Mouse (Mus musculus): Measurements from ENCODE around the gene Clec18a. TPM values are rescaled to one million over a fixed set of nuclear protein-coding genes. Genes with fewer than 3 reads are reported as not detected.
"Not testable (repeated sequence)": the region's sequence is repeated elsewhere in the genome, so short reads cannot be mapped to it uniquely, and the experiment has no call there.

Clec18a gene
- 0.27 TPM in 1 of 2 replicates, not detected in the other for total RNA-seq (2017)

DNA sequence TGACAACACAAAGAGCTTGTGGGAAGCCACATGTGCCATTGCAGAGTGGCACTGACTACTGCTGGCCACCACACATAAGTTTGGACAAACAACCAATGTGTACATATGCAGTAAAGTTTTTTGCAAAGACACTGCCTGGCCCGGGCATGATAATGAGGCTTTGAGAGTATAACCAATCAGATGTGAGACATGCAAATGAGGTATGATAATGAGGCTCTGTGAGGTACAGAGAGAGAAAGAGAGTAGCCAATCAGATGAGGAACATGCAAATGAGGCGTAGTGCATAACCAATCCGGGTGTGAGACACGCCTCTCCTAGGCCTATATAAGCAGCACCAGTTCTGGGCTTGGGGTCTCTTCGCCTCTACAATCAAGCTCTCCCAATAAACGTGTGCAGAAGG, at the start of gene Clec18a:
Clec18a (minus strand) TSS at position 101 of the 400 bp plus-strand sequence.
- ATAC-seq (replicated peaks; ENCODE audit: low read depth, poor library complexity, severe bottlenecking): not testable (repeated sequence)

DNA sequence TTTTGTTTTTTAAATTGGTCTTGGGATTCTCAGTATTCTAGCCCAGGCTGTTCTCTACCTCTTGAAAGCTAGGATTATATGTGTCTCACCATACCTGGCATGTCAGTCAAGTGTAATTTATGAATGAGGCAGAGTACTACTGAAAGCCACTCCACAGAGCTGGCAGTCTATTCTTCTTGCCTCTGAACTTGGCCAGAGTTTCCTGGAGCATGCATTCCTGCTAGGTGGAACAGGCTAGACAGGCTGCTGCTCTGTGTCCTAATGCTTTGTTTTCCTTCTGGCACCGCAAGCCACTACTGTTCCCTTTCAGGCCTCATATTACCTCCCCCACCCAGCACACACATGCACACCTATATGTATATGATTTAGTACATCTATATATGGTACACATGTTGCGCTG, 38.5 kb upstream of the Clec18a start:
- no peak for ATAC-seq (replicated peaks; ENCODE audit: low read depth, poor library complexity, severe bottlenecking)

DNA sequence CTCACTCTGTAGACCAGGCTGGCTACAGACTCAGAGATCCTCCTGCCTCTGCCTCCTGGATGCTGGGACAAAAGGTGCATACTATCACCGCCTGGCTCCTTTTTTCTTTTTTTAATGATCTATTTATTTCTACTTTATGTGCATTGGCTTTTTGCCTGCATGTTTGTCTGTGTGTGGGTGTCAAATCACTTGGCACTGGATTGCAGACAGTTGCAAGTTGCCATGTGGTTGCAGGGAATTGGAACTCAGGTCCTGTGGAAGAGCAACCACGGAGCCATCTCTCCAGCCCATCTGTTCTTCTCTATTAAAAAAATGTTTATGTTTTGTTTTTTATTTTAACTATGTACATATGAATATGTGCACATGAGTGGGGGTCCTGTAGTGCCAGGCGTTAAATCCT, 27.3 kb upstream of the Clec18a start:
- ATAC-seq (replicated peaks; ENCODE audit: low read depth, poor library complexity, severe bottlenecking): no peak

DNA sequence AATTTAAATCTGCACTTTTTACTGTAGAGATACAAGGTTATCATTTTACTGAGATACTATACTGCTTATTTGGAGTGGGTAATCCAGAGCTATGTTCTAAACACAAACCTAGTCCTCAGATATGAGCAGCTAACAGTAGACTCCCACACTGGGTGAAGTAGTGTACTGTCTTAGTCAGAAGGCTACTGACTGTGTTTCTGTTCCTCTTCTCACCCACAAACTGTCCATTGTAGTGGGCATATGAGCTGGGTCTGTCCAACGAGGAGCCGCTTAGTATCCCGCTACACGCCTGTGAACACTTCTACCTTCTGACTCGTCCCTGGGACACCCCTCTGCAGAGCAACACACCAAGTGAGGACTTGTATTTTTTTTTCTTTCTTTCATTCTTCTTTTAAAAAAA, 22.7 kb upstream of the Clec18a start:
- no peak for ATAC-seq (replicated peaks; ENCODE audit: low read depth, poor library complexity, severe bottlenecking)

DNA sequence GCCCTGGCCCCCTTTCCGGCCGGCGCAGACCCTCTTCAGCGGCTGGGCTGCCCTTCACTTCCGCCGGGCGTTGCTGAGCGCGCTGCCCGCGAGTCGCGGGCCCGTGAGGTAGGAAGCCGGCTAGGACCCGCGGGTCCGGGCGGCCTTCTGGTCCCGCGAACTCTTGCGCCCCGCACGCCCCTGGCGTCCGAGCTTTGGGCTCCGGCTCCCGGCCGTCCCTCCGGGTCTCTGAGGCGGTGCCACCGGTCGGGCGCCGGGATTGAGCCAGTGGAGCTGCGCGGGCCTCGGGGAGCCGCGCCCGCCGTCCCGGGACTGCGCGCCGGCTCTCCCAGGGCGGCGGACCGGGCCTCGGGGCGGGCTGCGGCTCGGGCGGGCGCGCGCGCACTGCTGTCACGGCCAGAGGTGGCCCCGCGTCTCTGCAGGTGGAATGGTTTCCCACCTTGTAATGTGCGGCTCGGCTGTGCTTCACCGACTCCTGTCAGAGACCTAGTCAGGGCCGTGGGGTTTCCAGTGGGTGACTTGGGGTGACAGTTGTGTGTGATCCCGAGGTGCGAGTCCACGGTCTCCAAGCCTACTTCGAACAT, 2.6 kb upstream of the Clec18a start:
- peak; percentile 6; the same call in 1 of the 2 replicates for ATAC-seq (replicated peaks; ENCODE audit: low read depth, poor library complexity, severe bottlenecking)

DNA sequence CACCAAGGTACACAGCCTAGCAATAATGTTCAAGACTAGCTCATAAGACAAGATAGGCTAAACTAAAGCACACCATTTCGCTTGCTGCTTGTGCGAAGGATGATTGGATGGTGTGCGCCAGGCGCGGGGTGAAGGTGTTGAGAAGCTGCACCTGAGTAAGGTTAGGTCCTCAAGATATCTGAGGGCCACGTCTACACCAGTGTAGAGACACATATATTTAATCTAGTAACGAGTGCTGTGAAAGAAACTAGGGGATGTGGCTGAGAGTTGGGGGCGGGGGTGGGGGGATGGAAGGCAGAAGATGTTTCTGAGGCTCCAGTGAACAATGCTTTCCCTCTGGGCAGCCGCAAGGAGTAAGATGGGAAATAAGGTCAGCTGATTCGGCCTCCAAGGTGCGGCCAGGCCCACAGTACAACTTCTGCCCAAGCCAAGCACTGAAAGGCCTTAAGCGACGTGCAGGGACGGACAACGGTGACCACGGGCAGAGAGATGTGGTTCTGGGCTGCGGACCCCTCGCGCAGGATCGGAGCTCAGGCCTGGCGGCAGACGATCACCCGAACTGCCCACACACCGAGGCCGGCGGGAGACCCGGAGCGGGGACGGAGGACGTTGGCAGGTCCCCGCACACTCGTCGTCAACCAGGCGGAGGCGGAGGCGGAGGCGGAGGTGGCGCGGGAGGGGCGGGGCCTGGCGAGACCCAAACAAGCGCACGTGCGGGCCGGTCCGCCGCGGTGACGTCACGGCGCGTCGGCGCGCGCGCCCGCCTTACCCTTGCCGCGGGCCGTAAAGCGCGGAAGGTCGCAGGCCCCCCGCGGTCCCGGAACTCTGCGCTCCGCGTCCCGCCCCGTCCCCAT, 1.9 kb upstream of the Clec18a start, which contains the start of gene Pdpr:
Pdpr (plus strand) TSS at position 766 of the 854 bp plus-strand sequence.
- ATAC-seq (replicated peaks; ENCODE audit: low read depth, poor library complexity, severe bottlenecking): peak; percentile 79

DNA sequence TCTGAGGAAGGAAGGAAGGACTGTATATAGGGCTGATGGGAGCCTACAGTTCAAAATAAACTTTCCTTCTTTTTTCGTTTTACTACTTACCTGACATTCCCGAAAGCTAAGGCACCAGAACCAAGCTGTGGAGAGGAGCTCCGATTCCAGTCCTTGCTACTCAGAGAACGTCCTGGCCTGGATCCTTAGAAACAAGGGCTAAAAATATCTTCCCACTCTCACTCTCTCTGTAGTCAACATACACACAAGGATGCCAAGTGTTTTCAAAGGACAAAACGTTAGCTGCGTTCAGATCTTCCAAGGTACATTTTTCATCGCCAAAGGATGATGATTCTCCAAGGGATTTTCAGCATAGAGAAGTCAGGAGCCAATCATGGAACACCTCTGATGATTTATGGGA, 520 bp downstream of the Clec18a start:
- no peak for ATAC-seq (replicated peaks; ENCODE audit: low read depth, poor library complexity, severe bottlenecking)

DNA sequence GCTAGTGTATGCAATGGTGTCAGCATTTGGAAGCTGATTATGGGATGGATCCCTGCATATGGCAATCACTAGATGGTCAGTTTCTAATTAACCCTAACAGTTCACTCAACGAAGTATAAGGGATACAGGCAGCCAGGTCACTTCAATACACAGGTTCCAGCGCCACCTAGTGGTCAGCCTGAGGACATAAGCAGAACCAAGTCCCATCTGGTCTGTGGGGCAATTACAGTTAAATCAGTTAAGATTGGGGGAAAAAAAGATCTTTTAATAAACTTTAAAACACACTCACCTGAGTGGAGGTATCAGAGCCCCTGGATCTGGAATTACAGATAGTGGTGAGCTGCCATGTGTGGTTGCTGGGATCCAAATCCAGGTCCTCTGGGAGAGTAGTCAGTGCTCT, 2.1 kb downstream of the Clec18a start:
- peak; percentile 73 for ATAC-seq (replicated peaks; ENCODE audit: low read depth, poor library complexity, severe bottlenecking)

DNA sequence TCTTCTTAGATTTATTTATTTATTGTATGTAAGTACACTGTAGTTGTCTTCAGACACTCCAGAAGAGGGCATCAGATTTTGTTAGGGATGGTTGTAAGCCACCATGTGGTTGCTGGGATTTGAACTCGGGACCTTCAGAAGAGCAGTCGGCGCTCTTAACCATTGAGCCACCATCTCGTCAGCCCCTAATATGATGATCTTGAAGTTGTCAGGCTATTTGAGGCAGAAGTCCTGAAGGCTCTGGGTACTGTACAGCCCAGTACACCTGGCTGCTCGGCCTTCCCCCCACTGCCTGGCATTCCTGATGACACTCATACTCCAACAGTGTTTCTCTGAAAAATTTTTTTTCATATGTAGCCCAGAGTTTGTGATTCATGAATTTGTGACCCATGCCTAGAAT, 8.3 kb downstream of the Clec18a start:
- not testable (repeated sequence) for ATAC-seq (replicated peaks; ENCODE audit: low read depth, poor library complexity, severe bottlenecking)

DNA sequence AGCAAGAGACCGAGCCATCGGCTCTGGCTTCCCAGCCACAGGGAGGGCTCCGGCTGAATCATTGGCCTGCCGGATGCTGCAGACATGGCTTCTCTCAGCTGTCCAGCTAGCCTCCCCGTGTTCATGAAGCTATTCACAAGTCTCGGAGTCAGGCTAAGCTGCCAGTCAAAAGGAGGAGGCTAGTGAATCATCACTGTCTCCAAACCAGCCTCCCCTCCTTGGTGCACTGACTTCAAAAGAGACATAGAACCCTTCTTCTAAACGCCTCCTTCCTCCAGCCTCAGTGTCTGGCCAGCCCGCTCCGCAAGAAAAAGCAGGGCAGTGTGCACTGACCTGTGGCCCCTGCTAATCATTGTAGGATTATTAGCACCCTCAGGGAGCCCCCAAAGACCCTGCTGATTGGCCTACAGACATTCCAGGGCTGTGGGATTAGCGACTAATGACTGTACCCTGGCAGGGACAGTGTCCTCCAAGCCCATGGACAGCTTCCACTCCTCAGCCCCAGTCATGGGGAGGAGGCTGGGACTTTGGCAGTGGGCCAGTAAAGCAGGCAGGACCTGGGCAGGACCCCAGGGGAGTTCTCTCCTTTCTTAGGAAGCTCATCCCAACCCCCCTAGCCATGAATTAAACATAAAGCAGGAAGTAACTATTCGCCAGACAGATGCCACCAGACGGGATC, 10.5 kb downstream of the Clec18a start:
- no peak for ATAC-seq (replicated peaks; ENCODE audit: low read depth, poor library complexity, severe bottlenecking)

DNA sequence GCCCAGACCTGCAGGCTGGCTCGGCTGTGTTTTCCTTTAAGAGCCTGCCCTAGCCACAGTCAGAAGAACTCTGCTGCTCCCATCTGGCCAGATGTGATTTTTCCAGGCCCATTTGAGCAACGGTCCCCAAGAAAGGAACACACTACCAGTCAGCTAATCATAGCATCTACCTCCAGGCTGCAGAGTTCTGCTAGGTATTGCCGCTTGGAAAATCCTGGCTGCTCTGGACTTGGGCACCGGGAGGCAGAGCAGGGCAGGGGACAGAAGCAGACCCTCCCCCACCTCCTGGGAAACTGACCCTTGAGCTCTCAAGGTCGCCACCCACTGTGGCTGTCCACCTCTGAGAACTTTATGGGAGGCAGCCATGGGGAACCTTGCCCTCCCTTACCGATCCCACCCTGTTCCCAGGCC, 12.4 kb downstream of the Clec18a start:
- ATAC-seq (replicated peaks; ENCODE audit: low read depth, poor library complexity, severe bottlenecking): 0 out of 2 replicates have a peak, but pooled peaks have one; percentile 25

DNA sequence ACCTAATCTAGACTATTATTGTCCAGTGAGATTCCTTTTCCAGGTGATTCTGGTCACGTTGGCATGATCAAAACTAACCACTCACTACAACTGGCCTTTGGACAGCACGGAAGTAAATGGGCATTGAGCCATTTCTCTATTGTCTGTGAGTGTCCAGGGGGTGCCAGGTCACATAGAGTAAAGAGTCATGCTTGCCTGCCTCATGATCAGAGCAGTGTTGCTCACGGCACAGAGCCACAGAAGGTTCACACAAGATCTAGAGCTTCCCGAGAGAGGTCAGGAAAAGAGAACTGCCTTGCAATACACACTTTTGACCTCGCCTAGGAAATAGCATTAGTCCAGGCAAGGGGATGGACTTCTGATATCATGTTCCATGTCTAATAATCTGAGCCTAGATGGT, 12.8 kb downstream of the Clec18a start:
- ATAC-seq (replicated peaks; ENCODE audit: low read depth, poor library complexity, severe bottlenecking): no peak

DNA sequence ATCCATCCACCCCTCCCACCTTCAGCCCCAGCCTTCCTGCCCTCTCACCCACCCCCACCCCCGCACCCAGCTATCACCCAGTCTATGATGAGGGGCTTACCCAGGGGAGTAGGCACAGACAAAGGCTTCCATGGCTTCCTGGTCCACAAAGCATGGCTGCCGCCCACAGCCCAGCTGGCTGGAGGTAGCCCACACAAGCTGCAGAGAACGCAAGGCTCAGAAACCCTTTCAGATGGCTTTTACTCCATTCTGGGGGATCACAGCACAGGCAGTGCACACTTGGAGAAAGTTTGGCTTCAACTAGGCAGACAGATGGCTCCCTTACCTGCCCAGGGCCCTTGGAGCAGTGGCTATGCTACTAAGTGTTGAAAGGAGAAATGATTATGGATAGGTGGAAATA, 16.3 kb downstream of the Clec18a start:
- no peak for ATAC-seq (replicated peaks; ENCODE audit: low read depth, poor library complexity, severe bottlenecking)

DNA sequence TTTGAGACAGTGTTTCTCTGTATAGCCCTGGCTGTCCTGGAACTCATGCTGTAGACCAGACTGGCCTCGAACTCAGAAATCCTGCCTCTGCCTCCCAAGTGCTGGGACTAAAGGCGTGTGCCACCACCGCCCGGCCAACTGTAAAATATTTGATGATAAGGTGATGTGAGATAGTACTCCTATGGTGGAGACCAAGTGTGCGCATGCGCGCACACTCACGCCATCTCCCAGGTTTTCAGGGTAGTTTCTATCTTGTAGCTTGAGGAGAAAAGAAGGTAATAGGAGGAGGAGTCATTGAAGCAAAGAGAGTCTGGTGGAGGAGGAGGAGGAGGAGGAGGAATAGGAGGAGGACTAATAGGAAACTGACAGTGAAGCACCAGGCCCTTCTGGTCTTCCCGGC, 23.6 kb downstream of the Clec18a start:
- ATAC-seq (replicated peaks; ENCODE audit: low read depth, poor library complexity, severe bottlenecking): not testable (repeated sequence)

DNA sequence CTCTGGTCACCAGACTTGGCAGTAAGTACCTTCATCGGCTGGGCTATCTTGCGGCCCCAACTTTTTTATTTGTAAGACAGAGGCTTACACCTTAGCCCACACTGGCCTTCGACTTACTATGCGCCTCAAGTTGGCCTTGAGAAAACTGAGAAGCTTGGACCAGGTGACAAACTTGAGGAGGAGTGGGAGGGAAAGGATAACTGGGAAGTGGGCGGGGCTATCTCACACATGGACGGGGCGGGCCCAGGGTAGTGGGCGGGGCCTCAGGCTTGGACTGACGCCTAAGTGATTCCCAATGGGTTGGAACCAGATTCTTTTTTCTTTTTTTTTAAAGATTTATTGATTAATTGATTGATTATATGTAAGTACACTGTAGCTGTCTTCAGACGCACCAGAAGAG, 24.8 kb downstream of the Clec18a start:
- no peak for ATAC-seq (replicated peaks; ENCODE audit: low read depth, poor library complexity, severe bottlenecking)

DNA sequence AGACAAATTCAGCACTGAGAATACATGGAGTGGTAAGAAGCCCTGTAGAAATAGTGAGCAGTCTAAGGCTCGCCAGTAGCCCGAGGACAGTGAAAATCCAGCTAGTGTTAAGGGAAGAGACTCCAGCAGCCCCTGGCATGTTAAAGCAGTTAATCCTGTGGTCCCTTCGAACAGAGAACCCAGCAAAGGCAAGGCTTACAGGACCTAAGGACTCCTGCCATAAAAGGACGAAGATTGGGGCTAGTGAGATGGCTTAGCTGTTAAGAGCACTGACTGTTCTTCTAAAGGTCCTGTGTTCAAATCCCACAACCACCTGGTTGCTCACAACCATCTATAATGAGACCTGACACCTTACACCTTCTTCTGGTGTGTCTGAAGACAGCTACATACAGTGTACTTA, 25.9 kb downstream of the Clec18a start:
- no peak for ATAC-seq (replicated peaks; ENCODE audit: low read depth, poor library complexity, severe bottlenecking)

DNA sequence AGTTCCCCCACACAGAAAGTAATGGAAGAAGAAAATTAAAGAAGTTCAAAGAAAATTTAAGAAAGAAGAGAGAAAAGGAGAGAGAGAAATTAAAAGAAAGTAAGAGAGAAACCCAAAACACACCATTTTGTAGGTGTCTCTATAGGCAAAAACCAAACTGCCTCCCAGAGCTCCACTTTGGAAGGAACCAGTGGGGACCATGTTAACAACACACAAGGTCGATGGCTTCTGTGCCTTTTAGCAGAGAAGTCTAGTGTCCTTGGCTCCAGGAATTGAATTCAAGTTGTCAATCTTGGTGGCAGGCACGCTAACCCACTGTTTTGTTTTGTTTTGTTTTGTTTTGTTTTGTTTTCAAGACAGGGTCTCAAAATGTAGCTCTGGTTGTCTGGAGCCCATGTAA, 29.3 kb downstream of the Clec18a start:
- ATAC-seq (replicated peaks; ENCODE audit: low read depth, poor library complexity, severe bottlenecking): no peak

DNA sequence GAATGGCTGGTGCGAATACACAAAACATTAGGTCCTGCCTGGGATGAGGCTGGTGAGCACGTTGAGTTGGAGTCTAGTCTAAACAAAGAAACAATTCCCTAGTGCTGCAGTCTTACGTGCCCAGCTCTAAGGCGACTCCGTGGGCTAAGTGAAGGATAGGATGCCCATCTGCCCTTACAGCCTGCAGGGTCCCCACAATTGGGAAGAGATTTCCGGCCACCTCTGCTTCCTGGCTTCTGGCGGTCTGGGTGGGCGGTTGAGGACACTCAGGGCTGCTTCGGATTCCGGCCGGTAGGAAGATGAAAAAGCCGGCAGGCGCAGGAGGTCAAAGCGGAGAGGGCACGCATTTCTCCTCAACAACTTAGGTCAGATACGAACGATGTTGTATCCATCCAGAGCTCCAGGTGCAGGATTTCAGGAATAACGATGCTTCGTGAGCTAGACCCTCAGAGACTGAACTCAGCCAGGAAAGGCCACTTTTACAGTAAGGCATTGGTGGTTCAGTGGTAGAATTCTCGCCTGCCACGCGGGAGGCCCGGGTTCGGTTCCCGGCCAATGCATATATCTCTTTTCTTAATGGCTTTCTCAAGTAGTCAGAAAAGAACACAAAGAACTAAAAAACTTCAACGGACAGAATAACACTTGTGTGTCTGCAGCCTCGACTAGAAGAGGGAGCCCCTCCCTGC, 30.0 kb downstream of the Clec18a start:
- peak; percentile 75 for ATAC-seq (replicated peaks; ENCODE audit: low read depth, poor library complexity, severe bottlenecking)

DNA sequence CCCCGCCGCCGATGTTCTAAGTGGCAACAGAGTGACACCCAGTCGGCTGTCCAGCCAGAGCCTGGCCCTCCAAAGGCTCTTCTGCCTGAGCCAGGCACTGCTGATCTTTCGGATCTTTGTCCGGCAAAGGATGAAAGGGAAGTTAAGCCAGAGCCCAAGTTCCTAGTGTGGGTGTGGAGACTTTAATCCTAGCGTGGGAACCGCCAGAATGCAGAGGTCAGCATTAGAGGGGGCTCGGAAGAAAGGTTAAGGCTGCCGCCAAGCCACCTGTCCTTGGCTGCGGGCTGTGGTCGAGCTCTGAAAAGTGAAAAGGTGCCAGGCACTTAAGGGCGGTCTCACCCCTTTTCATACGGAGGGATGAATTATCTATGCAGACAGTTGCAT, 30.5 kb downstream of the Clec18a start:
- ATAC-seq (replicated peaks; ENCODE audit: low read depth, poor library complexity, severe bottlenecking): peak; percentile 30

DNA sequence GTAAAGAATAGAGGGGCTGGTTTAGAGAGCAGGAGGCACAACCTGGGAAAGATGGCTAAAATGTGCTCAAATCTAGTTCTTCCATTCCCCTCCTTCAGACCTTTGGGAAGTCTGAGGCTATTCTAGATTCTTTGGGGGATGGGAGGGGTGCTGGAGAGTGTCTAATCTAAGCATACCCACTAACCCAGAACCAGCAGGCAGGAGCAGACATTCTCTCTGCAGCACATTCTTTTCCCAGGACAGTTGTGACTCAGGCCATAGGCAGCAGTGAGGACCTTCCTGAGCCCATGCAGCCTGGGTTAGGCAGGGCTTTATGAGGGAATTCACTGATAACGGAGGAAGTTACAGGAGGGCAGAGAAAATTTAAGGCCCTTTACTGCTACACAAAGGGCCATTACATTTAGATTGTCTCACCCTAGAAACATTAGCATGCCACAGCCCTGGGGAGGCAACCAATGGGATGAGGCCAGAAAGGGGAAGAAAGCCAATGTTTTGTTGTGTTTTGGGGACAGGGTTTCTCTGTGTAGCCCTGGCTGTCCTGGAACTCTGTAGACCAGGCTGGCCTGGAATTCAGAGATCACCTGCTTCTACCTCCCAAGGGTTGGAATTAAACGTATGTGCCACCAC, 33.2 kb downstream of the Clec18a start:
- ATAC-seq (replicated peaks; ENCODE audit: low read depth, poor library complexity, severe bottlenecking): no peak
